Mouse (Mus musculus): ENCODE data around the gene Zfp580. TPM values are rescaled to one million over a fixed set of nuclear protein-coding genes. Genes with fewer than 3 reads are reported as not detected.

Zfp580 gene
- polyA plus RNA-seq (2017; shearing (Covaris generic)) = 1.1 TPM

DNA sequence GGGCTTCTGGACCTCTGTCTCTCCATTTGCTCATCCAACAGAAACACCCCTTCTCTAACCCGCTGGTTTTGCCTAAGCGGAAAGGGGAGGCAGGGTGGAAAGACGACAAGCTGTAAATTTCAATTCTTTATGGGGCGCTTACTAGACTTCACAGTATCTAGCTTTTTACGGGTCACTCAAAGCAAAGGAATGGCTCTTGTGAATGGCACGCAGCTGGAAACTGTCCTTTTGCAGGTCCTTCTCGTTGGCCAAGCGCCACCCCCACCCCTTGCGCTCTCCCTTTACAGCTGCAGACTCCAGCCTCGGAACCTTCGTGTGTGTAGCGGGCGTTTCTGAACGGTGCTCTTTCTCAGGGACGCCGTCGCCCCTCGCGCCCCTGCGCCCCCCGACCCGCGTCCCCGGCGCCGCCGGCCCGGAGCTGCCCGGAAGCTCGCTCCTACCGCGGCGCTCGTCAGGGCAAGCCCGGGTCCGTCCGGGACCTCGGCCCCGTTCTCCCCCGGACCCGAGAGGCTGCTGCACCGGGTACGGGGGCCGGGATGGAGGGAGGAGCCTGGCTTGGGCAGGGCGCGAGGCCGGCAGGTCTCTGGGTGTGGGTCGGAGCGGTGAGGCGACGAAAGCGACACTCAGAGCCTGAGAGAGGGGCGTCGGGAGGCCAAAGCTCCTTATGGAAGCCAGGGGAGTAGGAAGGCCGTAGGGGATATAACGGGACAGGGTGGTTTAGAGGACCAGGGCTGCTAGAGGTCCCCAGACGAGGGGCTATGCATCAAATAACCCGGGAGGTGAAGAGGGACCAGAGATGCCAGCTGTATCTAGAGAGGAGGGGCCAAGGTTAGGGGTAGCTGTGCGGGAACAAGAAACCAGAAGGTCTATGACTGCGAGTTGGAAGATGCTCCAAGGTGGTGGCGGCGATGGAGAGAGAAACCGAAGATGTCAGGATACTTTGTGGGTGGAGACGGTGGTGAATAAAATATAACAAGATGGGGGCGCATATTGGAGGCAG is at the start of gene Zfp580:
TSS of gene Zfp580 (plus strand) at position 346 of the 1,000 bp plus-strand sequence.

DNA sequence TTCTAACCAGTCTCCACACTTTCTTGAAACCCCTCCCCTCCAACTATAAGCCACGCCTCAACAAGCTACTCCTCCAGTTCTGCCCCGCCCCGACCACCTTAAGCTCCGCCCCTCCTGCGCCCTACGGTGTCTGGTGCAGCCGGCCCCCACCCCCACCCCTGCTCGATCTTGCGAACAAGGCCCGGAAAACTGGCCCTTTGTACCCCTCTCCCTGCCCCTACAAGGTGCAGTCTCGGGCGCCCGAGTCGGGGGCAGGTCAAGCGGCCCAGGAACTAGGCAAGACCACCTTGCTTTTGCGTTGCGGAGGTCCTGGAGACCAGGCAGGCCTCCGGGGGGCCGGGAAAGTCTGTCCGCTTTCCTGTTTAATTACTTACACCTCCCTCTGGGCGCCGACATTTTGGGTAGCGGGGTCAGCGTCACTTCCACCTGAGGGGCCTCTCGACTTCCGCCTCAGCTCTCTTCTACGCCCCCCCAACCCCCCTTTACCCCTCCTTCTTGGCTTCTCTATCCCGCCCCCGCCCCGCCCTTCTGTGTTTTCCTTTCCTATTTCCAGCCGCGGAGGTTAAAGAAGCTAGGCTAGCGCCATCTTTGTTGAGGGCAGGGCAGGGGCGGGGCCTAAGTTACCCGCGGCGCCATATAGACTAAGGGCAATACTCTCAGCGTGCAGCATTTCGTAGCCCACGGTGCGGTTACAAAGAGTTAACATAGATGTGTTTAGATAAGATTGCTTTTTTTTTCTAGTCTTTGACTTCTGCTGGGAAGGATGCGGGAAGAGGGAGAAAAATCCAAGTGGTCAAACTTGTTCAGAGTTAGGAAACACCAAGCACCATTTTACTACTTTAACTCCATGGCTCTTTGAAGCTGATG is 36.9 kb upstream of the Zfp580 start, which contains the start of the genes Zfp524 and Fiz1:
TSS of gene Zfp524 (plus strand) at position 165 of the 867 bp plus-strand sequence.
TSS of gene Fiz1 (minus strand) at position 447 of the 867 bp plus-strand sequence.

DNA sequence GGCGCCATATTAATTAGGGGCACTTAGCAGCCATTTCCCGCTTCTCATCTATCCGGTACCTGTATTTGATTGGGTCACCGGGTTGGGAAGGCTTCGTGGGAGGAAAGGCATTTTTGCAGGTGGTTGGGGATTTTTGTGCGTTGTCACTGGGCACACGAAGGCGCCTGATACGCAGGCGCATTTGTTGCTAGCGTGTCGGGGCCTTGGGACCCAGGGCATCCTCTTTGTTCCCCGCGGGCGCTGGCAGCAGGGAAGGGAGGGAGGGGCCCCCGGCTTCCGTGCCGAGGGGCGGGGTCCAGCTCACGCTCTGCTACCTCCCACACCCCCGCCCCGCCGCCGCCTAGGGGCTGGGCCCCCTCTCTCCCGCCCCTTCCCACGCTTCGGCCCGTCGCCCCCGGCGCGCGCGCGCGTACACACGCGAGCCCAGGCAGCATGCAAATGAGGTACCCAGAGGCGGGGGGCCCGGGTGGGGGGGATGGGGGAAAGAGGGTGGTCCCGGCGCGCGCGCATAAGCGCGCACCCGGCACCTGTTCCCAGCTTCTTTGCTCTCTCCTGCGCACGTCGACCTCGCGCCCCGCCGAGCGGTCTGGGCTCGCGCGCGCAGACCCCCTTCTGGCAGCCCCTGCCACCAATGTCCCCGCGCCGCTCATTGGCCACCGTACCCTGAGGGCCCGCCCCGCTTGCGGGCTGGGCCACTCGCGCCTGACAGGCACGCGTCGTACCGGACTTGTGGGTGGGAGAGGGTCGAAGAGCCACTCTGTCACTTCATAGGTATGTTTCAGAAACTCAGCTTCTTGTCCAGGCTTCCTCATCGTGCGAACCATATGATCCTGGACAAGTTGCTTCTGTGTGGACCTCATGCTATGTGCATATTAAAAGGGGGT is 36.0 kb upstream of the Zfp580 start, which contains the start of gene Gm44973:
TSS of gene Gm44973 (plus strand) at position 379 of the 884 bp plus-strand sequence.

DNA sequence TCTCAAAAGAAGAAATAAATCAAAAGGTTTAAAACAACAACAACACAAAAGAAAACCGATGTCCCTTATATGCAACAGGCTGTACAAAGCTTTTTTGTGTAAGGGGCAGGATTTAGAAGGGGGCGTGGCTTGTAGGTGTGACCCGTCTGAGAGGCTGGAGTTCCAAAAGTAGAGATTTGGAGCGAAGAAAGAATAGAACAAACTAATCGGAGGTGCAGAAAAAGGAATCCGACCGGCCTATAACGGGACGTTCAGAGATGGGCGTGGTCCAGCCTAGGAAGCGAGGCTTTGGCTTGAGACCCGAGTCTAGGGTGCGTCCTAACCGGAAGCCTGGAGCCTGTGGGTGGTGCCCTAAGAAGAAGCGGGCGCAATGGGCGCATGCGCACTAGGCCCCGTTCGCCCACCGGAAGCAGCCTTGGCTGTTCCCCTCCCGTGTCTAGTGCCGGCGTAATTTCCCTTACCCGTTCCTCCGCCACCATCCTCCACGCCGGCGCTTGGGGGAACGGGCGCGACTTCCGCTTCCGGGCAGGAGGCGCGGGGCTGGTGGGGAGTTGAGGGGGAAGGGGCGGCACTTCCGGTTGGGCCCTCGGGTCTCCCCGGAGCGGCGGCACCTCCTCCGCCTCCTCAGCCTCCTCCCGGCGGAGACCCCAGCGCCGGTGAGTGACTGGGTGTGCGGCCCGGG is 31.2 kb upstream of the Zfp580 start, which contains the start of the genes Zfp865 and Ccdc106:
TSS of gene Zfp865 (plus strand) at position 377 of the 682 bp plus-strand sequence.
TSS of gene Ccdc106 (plus strand) at position 554 of the 682 bp plus-strand sequence.

DNA sequence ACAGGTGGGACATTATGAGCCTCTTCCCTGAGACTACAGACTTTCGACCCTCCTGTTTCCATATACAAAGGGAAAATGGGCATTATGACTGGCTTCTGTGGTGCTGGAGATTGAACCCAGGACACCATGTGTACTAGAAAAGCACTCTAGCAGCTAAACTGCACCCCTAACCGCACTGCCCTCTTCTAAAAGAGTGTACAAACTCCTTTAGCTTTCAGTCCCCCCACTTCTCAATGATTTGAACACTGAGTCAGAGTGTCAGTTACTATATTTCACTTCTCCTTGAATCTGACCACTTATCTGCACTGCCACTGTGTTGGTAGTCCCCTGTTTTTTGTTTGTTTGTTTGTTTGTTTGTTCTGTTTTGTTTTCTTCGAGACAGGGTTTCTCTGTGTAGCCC is 17.5 kb upstream of the Zfp580 start, which contains the start of gene 4632433K11Rik:
TSS of gene 4632433K11Rik (plus strand) at position 301 of the 400 bp plus-strand sequence.

DNA sequence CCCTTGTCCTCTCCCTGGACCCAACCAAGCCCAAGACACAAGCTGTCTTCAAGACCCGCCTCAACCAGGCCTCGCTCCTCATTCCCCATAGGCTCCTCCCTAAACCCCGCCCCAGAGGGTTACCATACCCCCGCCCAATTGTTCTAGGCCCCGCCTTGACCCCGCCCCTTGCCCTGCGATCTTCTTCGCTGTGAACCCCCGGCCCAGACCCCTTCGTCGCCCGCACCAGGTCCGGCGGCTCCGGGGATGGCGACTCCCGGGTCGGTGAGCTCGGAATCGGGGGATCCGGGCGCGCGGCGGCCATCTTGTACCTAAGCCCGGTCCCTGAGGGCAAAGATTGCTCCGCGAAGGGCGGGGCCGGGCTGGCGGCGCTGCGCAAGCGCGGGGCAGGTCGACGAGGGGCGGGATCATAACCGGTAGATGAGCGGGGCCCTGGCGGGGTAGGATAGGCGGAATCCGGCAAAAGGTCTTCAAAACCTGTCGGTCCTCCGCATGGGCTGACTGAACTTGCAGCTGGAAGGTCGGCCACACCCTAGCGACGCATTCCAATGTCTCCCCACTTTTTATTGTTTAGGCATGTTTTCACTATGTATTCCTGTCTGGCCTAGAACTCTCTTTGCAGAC is 13.1 kb upstream of the Zfp580 start, which contains the start of gene Zfp784:
TSS of gene Zfp784 (minus strand) at position 338 of the 624 bp plus-strand sequence.

DNA sequence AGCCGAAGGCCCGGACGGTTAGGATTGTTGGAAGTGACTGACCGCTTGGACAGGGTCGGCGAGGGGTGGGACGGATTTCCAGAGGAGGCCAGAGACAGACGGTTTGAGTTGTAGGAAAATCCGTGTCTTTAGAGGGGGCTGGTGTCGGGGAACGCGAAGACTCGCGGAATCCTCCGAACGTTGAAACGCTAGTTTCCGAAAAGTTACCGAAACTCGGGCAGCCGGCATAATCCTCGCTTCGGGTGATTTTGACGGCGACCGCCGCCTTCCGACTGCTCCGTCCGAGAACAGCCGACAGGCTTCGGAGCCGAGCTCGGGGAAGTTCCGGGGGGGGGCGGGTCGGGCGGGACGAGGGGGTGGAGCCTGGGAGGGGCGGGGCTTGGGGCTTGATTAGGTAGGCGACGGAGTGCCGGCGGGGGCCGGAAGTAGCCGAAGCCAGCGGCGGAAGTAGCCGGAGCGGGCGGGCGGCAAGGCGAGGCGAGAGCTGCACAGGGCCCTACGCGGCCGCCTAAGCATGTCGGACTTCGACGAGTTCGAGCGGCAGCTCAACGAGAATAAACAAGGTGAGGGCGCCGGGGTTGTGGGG is 10.5 kb downstream of the Zfp580 start, which contains the start of gene U2af2:
TSS of gene U2af2 (plus strand) at position 370 of the 586 bp plus-strand sequence.

DNA sequence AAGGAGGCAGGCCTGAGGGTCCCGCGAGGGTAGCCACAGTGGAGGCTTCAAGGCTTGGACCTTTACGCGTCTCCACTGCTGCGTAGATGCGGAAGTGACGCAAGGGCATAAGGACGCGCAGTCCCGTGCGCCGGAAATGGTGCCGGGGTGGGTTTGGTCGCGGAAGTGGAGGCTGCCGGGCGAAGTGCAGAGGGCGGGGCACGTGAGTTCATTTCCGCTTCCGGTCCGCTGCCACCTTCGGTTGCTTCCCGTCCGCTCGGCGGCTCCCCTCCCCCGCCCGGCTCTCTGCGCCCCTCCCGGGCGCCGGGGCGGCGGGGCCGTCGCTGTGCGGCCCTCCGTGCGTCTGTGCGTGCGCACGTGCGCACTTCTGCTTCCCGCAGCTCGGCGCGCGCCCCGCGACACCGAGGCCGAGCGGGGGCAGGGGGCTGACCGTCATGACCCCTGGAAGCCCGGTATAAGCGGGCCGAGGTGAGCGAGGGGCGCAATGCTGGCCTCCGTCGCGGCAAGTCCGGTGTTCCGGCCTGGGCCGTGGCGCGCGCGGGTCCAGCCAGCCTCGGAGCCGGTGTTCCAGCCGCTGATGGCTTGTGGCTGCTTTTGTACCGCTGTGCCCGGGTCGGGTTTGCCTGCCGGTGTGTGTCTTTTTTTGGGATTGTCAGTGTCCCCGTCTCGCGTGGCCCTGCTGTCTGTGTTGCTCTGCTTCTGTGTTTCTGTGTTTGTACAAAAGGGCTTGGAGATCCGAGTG is 28.8 kb downstream of the Zfp580 start, which contains the start of gene Epn1:
TSS of gene Epn1 (plus strand) at position 226 of the 742 bp plus-strand sequence.

Other genes starting within 250 kb of the Zfp580 start
- gene Ube2s, start 238.9 kb upstream of the Zfp580 start, polyA plus RNA-seq (2017; shearing (Covaris generic)) = 105 TPM
- gene Shisa7, start 206.8 kb upstream of the Zfp580 start, polyA plus RNA-seq (2017; shearing (Covaris generic)) = not detected
- gene Isoc2b, start 181.3 kb upstream of the Zfp580 start, polyA plus RNA-seq (2017; shearing (Covaris generic)) = 43.7 TPM
- gene Isoc2a, start 174.4 kb upstream of the Zfp580 start, polyA plus RNA-seq (2017; shearing (Covaris generic)) = 0.53 TPM
- gene Gm36210, start 145.0 kb upstream of the Zfp580 start, polyA plus RNA-seq (2017; shearing (Covaris generic)) = not detected
- 1.6 TPM for gene Zfp628, start 136.3 kb upstream of the Zfp580 start, polyA plus RNA-seq (2017; shearing (Covaris generic))
- gene Nat14, start 129.5 kb upstream of the Zfp580 start, polyA plus RNA-seq (2017; shearing (Covaris generic)) = 0.90 TPM
- not detected for gene Ssc5d, start 125.8 kb upstream of the Zfp580 start, polyA plus RNA-seq (2017; shearing (Covaris generic))
- 0.84 TPM for gene Sbk2, start 87.1 kb upstream of the Zfp580 start, polyA plus RNA-seq (2017; shearing (Covaris generic))
- not detected for gene Sbk3, start 80.4 kb upstream of the Zfp580 start, polyA plus RNA-seq (2017; shearing (Covaris generic))
- gene Zfp579, start 55.4 kb upstream of the Zfp580 start, polyA plus RNA-seq (2017; shearing (Covaris generic)) = 13.5 TPM
- 34.1 TPM for gene Zfp524, start 37.1 kb upstream of the Zfp580 start, polyA plus RNA-seq (2017; shearing (Covaris generic))
- gene Fiz1, start 36.8 kb upstream of the Zfp580 start, polyA plus RNA-seq (2017; shearing (Covaris generic)) = 39.2 TPM
- gene Gm44973, start 36.0 kb upstream of the Zfp580 start, polyA plus RNA-seq (2017; shearing (Covaris generic)) = 5.7 TPM
- 6.2 TPM for gene Zfp865, start 31.2 kb upstream of the Zfp580 start, polyA plus RNA-seq (2017; shearing (Covaris generic))
- not detected for gene Ccdc106, start 31.0 kb upstream of the Zfp580 start, polyA plus RNA-seq (2017; shearing (Covaris generic))
- gene 4632433K11Rik, start 17.4 kb upstream of the Zfp580 start, polyA plus RNA-seq (2017; shearing (Covaris generic)) = not detected
- 3.7 TPM for gene Zfp784, start 13.1 kb upstream of the Zfp580 start, polyA plus RNA-seq (2017; shearing (Covaris generic))
- 98.6 TPM for gene U2af2, start 10.6 kb downstream of the Zfp580 start, polyA plus RNA-seq (2017; shearing (Covaris generic))
- gene Epn1, start 28.7 kb downstream of the Zfp580 start, polyA plus RNA-seq (2017; shearing (Covaris generic)) = 12.4 TPM
- gene Rfpl4, start 65.4 kb downstream of the Zfp580 start, polyA plus RNA-seq (2017; shearing (Covaris generic)) = not detected
- 0.29 TPM for gene Rasl2-9, start 74.4 kb downstream of the Zfp580 start, polyA plus RNA-seq (2017; shearing (Covaris generic))
- gene Vmn1r55, start 98.1 kb downstream of the Zfp580 start, polyA plus RNA-seq (2017; shearing (Covaris generic)) = 0.12 TPM
- not detected for gene Vmn1r56, start 145.2 kb downstream of the Zfp580 start, polyA plus RNA-seq (2017; shearing (Covaris generic))
- gene Vmn1r57, start 167.0 kb downstream of the Zfp580 start, polyA plus RNA-seq (2017; shearing (Covaris generic)) = not detected

Data from activated CD4-positive, CD25-positive, alpha-beta regulatory T cell, adult 9 weeks (primary cell).